Mouse (Mus musculus) ES-Bruce4 (cell line): ENCODE results near the gene Col11a2. TPM values are rescaled to one million over a fixed set of nuclear protein-coding genes. Genes with fewer than 3 reads are reported as not detected.

Experiments used
- H3K27ac ChIP-seq: 2 replicates; pipeline ENCODE4 v1.5.1; 2012; ENCODE audit warnings: low read length, inconsistent platforms; ENCODE audit not compliant: insufficient read depth
- H3K27me3 ChIP-seq: 2 replicates; pipeline ENCODE4 v1.6.1; 2012; ENCODE audit warnings: mild to moderate bottlenecking, low read length, inconsistent platforms; ENCODE audit not compliant: control insufficient read depth, poor library complexity, insufficient read depth, severe bottlenecking
- H3K36me3 ChIP-seq: 2 replicates; pipeline ENCODE4 v1.6.1; 2012; ENCODE audit warnings: inconsistent platforms, mild to moderate bottlenecking, low read length, moderate library complexity; ENCODE audit not compliant: control insufficient read depth, poor library complexity, insufficient read depth, severe bottlenecking
- H3K4me1 ChIP-seq: one replicate; pipeline ENCODE4 v1.8.1; 2011; ENCODE audit warnings: low read length; ENCODE audit not compliant: control insufficient read depth, insufficient read depth
- H3K4me3 ChIP-seq: 2 replicates; pipeline ENCODE4 v1.5.1; 2011; ENCODE audit warnings: low read depth, mild to moderate bottlenecking, low read length
- H3K9ac ChIP-seq: 2 replicates; pipeline ENCODE4 v1.6.1; 2012; ENCODE audit warnings: low read depth, mild to moderate bottlenecking, inconsistent platforms; ENCODE audit not compliant: poor library complexity, severe bottlenecking
- H3K9me3 ChIP-seq: replicated peaks from 2 replicates; pipeline ENCODE4 v1.6.1; 2012; ENCODE audit warnings: mild to moderate bottlenecking, low read length, inconsistent platforms; ENCODE audit not compliant: control insufficient read depth, poor library complexity, insufficient read depth, severe bottlenecking
- CTCF ChIP-seq: IDR thresholded peaks from one replicate; pipeline ENCODE4 v1.8.1; 2011; ENCODE audit warnings: low read depth, low read length
- EP300 ChIP-seq: IDR thresholded peaks from 2 replicates; pipeline ENCODE4 v1.6.1; 2011; ENCODE audit warnings: low read depth, low read length; ENCODE audit not compliant: insufficient read depth
- POLR2A ChIP-seq: IDR thresholded peaks from one replicate; pipeline ENCODE4 v1.8.1; 2011; ENCODE audit warnings: low read length; ENCODE audit not compliant: insufficient read depth
- polyA plus RNA-seq: library from polyadenylated mRNA; stranded (reverse); fragments of >200 nt; gene quantifications from 2 replicates; pipeline ENCODE4 v1.2.4, GENCODE M21; 2011; ENCODE audit warnings: low read depth; ENCODE audit not compliant: missing spikeins, insufficient read depth, insufficient read length

Col11a2 gene
- polyA plus RNA-seq, 1 experiment = 0.82 TPM

- Histone ChIP-seq H3K36me3 (no peaks in the 10 kb centered on the region), H3K9me3 (no peaks in the 10 kb centered on the region), H3K27ac (no peak overlapping the region), H3K4me1 (no peaks in the 10 kb centered on the region), H3K9ac (no peak overlapping the region), H3K27me3 (no peaks in the 10 kb centered on the region), H3K4me3 (no peak overlapping the region)
- TF ChIP-seq POLR2A (no peak), CTCF (no peak), EP300 (no peak)
Observed at GRCm38 (mm10) chr17:34068864-34069263, 29.6 kb downstream of the Col11a2 start.

- Histone ChIP-seq H3K27ac (no peak overlapping the region), H3K9me3 (no peaks in the 10 kb centered on the region), H3K36me3 (no peaks in the 10 kb centered on the region), H3K4me3 (no peak overlapping the region), H3K9ac (no peak overlapping the region), H3K27me3 (no peaks in the 10 kb centered on the region), H3K4me1 (no peaks in the 10 kb centered on the region)
- TF ChIP-seq CTCF = no peak
- no peak for TF ChIP-seq POLR2A
- no peak for TF ChIP-seq EP300
Observed at GRCm38 (mm10) chr17:34072091-34072490, 32.9 kb downstream of the Col11a2 start.

GRCm38 (mm10) chr17:34075271-34075670 lies 36.0 kb downstream of the Col11a2 start:
- Histone ChIP-seq H3K4me3 (no peak overlapping the region), H3K4me1 (peaks cover 2% of the 10 kb centered on the region), H3K9ac (no peak overlapping the region), H3K9me3 (no peaks in the 10 kb centered on the region), H3K27me3 (no peaks in the 10 kb centered on the region), H3K27ac (no peak overlapping the region), H3K36me3 (no peaks in the 10 kb centered on the region)
- no peak for TF ChIP-seq CTCF
- TF ChIP-seq EP300 = no peak
- TF ChIP-seq POLR2A = no peak

- H3K27me3 ChIP-seq = no peaks in the 10 kb centered on the region
- H3K27ac ChIP-seq = no peak overlapping the region
- no peaks in the 10 kb centered on the region for H3K9me3 ChIP-seq
- no peak overlapping the region for H3K9ac ChIP-seq
- no peaks in the 10 kb centered on the region for H3K36me3 ChIP-seq
- peaks cover 2% of the 10 kb centered on the region for H3K4me1 ChIP-seq
- no peak overlapping the region for H3K4me3 ChIP-seq
- TF ChIP-seq CTCF (peak; percentile 54), EP300 (no peak)
Observed at GRCm38 (mm10) chr17:34077549-34077948, 38.3 kb downstream of the Col11a2 start.

- Histone ChIP-seq H3K27ac (no peak overlapping the region), H3K9me3 (no peaks in the 10 kb centered on the region), H3K27me3 (no peaks in the 10 kb centered on the region), H3K36me3 (no peaks in the 10 kb centered on the region), H3K9ac (no peak overlapping the region), H3K4me3 (no peak overlapping the region), H3K4me1 (peaks cover 2% of the 10 kb centered on the region)
- TF ChIP-seq EP300 (no peak), CTCF (no peak)
Observed at GRCm38 (mm10) chr17:34078148-34078547, 38.9 kb downstream of the Col11a2 start.

- Histone ChIP-seq H3K9ac (no peak overlapping the region), H3K27ac (no peak overlapping the region), H3K36me3 (no peaks in the 10 kb centered on the region), H3K4me3 (no peak overlapping the region), H3K4me1 (peaks cover 4% of the 10 kb centered on the region), H3K27me3 (no peaks in the 10 kb centered on the region), H3K9me3 (no peaks in the 10 kb centered on the region)
- TF ChIP-seq CTCF = no peak
- no peak for TF ChIP-seq POLR2A
- no peak for TF ChIP-seq EP300
Observed at GRCm38 (mm10) chr17:34079002-34079401, 39.8 kb downstream of the Col11a2 start.
